Comparison of ENCODE assay signal across 29 mouse cellular contexts in genomic region chr11:104220291-104220690, GRCm38 (mm10). TPM values are rescaled to one million over a fixed set of nuclear protein-coding genes. Genes with fewer than 3 reads are reported as not detected.
"Had no signal": no experiment of that assay in that cellular context is flagged by ENCODE, and none has a peak within 500 bp of the region (broad histone marks: within the 10 kb centered on the region; RNA-seq: fewer than 3 reads in every experiment).

No protein-coding gene starts in this region.

- DNase-seq: kidney, adult 18-20 months; kidney, adult 9 months; kidney, postnatal 14 days; kidney, postnatal 4 days; liver, embryonic 13.5 days; lung, adult 2 months; lung, postnatal 14 days; lung, postnatal 4 days; midbrain, embryonic 14.5 days; thymus, adult 18-20 months; thymus, postnatal 36 days had no signal

- H3K27ac ChIP-seq: liver, embryonic 13.5 days had no signal

- H3K27me3 ChIP-seq: liver, embryonic 13.5 days had no signal

- H3K4me3 ChIP-seq: liver, embryonic 13.5 days had no signal

- H3K4me1 ChIP-seq: liver, embryonic 13.5 days had no signal

RNA-seq across cellular contexts. Expression of gene Mapt, which starts 10.9 kb away (rescaled TPM):
- total RNA-seq: megakaryocyte progenitor cell, adult 5-6 weeks had no signal

RNA-seq across cellular contexts. Expression of gene Sppl2c, which starts 34.2 kb away (rescaled TPM):
- total RNA-seq: layer of hippocampus, postnatal 10 days; left cerebral cortex, postnatal 36 days; liver, adult 2 months; megakaryocyte progenitor cell, adult 5-6 weeks; megakaryocyte-erythroid progenitor cell, adult 5-6 weeks; midbrain, postnatal 0 days had no signal
- polyA plus RNA-seq: kidney, embryonic 16.5 days; limb, embryonic 11.5 days; limb, embryonic 14.5 days; liver, adult 2 months; liver, embryonic 13.5 days; liver, embryonic 16.5 days; lung, adult 2 months; lung, embryonic 16.5 days; midbrain, embryonic 11.5 days; midbrain, embryonic 14.5 days; midbrain, postnatal 0 days; neural tube, embryonic 11.5 days; neural tube, embryonic 14.5 days; small intestine, adult 2 months; spleen, adult 2 months; stomach, embryonic 16.5 days; urinary bladder, adult 2 months had no signal
